Mouse (Mus musculus) urinary bladder, adult 2 months (tissue): ENCODE results near the gene Faap20. TPM values are rescaled to one million over a fixed set of nuclear protein-coding genes. Genes with fewer than 3 reads are reported as not detected.
"Not testable (repeated sequence)": the region's sequence is repeated elsewhere in the genome, so short reads cannot be mapped to it uniquely, and the experiment has no call there.

ENCODE experiments used
- DNase-seq: peaks from one replicate; pipeline ENCODE4 v3.0.0; 2022; ENCODE audit warnings: low spot score
- polyA plus RNA-seq: library from polyadenylated mRNA; depleted of rRNA; stranded (reverse); fragments of >200 nt; gene quantifications from 2 replicates; pipeline ENCODE4 v1.2.3, GENCODE M21; 2012

Gene Faap20
- polyA plus RNA-seq, 1 experiment, result 51.8 TPM

DNA sequence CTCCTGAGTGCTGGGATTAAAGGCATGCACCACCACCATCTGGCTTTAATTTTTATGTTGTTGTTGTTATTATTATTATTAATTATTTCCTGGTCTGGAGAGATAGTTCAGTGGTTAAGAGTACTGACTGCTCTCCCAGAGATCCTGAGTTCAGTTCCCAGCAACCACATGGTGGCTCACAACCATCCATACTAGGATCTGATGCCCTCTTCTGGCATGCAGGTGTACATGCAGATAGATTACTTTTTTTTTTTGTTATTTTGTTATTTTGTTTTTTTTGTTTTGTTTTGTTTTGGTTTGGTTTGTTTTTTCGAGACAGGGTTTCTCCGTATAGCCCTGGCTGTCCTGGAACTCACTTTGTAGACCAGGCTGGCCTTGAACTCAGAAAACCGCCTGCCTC, 1.5 kb upstream of the Faap20 start:
- not testable (repeated sequence) for DNase-seq

DNA sequence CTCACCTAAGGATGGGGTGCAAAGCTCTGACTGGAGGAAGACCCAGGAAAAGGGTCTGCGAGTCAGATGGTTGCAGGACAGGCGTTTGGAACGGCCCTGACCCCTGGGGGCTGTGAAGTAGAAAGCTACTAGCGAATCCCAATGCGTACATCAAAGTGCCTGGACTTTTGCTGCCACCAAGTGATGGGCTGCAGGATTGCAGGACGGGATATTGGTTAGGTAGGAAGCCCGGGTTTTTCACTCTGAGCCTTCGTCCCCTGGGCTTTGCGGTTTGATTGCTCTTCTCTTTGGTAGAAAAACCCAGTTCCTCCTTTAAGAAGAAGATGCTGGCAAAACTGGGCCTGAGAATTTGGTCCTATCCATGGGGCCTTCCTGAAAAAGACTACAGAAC, 350 bp upstream of the Faap20 start:
- DNase-seq, result peak; percentile 75

DNA sequence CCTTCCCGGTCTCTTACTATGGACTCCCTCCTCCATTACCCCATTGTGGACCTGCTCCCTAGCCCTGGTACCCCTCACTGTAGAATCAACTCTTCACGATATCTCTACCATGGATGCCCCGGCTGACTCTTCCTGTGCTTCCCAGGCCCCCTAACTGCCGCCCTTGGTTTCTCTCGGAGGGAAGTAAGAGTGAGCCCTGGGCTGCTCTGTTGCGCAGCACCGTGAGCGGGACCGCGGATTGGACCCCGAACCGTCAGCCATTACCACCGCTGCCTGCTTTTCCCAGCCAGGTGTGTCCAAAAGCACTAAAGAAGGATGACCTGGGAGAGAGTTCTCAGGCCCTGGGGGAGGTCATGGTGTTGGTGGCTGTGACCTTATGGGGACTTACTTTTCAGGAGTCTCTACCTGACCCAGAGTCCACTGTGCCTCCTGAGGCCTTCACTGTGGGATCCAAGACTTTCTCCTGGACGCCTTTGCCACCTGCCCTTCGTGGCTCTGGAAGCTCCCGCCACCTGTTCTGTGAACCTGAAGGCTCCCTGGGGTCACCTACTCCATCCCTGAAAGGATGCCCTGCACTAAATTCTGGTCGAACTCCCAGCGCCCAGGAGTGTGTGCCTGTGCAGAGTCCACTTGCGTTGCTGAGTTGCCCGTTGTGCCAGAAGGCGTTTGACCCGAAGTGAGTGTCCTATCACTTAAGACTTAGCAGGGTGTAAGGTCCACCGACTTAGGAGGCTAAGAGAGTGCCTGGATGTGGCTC, 937 bp downstream of the Faap20 start:
- DNase-seq, result peak; percentile 52

DNA sequence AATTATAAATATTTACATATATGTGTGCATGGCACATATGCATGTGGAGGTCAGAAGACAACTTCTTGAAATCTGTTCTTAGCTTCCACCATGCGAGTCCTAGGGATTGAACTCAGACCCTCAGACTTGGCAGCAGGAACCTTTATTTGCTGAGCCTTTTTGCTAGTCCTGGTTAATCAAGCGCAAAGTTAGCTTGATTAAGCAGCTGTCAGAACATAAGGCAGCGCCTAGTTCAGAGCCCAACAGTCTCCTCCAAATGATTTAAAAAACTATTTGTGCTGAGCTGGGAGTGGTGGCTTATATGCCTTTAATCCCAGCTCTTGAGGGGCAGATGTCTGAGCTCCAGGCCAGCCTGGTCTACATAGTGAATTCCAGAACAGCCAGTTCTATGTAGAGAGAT, 1.5 kb downstream of the Faap20 start:
- no peak for DNase-seq

DNA sequence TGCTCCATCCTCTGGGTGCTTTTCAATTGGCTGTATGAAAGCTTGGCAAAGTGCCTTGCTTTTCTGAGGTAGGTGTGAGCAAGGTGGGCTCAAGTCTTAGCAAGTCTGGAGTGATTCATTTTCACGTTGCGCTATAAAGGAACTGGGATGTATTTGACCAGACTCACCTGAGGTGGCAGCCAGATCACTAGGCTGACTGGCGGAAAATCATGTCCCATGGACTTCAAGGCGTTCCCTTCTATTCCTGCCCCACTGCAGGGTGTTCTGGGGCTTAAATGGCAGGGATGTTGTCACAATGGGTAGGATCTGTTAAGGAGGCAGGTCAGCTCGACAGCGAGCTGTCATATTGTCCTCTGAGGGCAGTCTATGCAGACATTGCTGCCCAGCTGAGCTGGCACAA, 2.7 kb downstream of the Faap20 start:
- no peak for DNase-seq

DNA sequence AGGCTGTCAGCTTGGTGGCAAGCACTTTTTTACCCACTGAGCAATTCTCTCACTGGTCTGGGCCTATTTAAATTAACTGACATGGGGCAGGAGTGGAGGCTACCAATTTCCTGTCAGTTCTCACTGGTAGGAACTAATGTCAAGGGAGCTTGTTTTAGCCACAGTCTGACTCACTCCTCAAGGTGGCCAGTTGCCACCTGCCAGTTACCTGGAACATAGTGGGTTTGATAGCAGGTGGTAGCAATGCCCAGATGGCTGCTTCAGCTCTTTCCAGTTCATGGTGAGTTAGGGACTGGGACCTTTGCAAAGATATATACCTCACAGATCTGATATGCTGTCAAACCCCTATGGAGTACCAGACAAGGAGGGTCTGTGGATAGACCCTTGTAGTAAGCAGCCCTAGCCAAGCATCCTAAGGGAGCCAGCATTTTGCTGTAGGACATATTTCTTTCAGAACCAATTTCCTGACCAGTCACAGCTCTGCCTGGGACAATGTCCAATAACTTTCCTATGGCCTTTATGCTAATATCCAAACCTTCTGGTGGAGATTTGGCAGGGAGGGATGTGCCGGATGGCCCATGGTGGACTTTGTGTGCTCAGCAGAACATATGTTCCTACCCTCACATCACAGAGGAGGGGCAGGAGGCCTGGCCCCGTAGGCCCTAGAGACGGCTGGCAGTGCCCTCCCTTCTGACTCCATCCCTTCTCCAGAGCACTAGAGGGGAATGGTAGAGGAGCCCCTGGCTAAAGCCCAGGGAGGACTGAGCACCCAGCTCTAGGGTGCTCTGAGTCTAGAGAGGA, 15.1 kb downstream of the Faap20 start:
- DNase-seq, result no peak

DNA sequence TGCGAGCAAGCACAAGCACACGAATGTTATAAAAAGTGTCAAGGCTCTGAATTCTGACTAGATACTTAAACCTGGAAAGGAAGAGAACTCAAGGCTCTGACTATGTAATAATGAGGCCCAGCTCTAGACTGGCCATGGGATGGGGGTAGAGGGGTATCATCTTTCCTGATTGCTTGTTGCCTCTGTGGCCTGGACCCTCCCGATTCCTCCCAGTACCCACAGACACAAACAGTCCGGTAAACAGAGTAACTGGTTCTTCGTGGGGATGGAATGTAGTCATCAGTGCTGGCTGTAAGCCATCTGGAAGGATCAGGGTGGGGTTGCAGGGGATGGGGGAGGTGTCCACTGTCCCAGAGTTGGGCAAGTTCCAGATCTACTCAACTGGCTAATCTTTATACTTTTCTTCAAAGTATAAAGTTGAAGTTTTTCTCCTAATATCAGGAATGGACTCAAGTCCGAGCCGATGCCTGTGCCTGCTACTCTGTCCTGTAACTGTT, 17.5 kb downstream of the Faap20 start:
- no peak for DNase-seq

DNA sequence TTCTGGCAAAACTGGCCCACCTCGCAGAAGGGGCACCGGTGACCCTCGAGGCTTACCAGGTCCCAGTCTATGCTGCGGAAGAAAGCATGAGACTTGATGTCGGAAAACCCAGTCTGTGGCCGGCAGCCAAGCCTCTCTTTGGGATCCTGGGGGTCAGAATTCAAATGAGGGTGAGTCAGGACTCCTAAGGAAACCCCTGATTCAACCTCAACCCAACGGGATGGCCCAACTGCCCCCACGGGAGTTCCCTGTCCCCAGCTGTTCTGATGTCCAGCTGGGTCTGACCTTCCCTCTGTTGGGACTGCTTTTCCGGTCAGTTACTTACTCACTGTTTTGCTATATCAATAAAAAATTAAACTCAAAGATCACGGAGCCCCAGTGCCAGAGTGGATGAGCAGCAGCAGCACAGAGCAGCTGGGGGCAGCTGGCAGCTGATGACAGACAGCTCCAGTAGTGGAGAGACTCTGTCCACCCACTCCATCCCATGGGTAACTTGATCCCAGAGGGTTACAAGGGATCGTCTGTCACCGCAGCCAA, 18.1 kb downstream of the Faap20 start:
- DNase-seq, result no peak

DNA sequence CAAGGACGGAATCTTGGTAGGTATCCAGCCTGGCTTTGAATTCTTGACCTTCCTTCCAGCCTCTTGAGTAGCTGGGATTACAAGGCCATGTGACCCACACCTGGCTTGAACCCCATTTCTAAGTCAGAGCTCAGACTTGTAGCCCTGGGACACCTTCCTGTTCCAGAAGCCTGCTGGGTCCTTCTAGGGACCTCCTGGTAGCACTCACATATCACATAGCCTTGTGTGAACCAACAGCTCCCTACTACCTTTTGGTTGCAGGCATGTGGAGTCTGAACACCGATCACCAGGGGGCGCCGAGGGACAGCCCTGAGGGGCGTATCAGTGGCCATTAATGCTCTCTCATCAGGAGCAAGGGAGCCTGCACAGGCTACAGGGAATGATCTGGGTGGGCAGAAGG, 18.8 kb downstream of the Faap20 start:
- peak; percentile 52 for DNase-seq

DNA sequence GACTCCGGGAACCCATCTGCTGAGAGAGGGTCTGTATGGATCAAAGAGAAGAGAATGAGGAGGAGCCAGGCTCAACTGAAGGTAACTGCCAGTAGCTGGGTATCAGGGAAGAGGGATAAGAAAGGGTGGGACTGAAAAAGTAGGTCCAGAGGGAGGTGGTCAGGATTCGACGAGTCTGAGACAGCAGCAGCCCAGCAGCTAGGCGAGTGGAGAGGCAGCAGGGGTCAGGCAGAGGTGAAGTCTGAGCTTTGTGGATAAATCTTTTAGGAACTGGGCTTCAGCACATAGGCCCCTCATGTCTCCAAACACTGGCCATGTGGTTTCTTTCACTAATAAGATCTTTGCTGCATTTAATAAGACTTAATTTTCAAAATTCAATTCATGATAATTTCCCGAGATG, 24.8 kb downstream of the Faap20 start:
- DNase-seq, result no peak

DNA sequence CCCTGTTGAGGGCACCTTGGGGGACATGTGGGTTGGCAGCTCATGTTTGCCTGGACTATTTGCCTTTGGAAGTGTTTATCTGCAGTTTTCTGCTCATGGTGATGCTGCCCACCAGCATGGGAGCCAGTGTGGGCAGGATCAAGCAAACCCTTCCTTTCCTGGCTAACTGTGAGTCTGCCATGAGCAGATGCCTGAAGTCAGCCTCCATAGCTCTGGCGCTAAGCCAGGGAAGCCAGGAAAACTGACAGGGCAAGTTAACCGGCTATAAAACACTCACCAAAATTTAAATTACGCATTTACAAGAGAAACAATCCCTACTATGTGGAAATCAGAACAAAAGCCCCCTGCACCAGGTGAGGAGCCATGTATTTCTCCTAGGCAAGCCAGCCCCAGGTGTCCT, 25.2 kb downstream of the Faap20 start:
- DNase-seq, result no peak

DNA sequence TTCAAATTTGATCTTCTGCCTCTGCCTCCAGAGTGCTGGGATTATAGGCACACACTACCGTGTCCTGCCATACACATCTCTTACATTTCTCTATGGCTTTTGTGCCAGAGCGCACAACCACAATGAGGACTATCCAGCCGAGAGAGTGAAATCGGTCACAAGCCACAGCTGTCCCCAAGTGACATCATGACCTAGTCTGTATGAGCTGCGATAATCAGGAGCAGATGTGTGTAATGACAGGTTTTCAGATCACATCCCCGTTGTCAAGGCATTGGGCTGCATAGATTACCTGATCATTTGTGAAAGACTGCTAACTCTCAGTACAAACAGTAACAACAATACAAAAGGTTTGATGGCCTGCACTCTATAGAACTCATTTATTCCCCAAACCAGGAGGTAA, 28.4 kb downstream of the Faap20 start:
- DNase-seq, result no peak

DNA sequence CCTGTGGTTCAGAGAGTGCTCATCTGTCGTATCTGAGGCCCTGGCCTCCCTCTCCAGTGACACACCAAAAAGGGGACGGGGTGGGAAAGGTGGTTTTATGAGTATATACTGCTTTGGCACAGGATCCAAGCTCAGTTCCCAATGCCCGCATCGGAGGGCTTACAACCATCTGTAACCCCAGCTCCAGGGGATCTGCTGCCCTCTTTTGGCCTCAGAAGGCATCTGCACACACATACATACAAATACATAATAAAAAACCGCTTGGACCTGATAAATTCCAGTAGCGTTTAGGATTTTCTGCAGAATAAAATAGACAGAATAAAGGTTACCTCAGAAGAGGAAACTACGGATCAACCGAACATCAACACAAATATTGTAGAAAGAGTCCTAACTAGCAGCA, 29.5 kb downstream of the Faap20 start:
- no peak for DNase-seq

DNA sequence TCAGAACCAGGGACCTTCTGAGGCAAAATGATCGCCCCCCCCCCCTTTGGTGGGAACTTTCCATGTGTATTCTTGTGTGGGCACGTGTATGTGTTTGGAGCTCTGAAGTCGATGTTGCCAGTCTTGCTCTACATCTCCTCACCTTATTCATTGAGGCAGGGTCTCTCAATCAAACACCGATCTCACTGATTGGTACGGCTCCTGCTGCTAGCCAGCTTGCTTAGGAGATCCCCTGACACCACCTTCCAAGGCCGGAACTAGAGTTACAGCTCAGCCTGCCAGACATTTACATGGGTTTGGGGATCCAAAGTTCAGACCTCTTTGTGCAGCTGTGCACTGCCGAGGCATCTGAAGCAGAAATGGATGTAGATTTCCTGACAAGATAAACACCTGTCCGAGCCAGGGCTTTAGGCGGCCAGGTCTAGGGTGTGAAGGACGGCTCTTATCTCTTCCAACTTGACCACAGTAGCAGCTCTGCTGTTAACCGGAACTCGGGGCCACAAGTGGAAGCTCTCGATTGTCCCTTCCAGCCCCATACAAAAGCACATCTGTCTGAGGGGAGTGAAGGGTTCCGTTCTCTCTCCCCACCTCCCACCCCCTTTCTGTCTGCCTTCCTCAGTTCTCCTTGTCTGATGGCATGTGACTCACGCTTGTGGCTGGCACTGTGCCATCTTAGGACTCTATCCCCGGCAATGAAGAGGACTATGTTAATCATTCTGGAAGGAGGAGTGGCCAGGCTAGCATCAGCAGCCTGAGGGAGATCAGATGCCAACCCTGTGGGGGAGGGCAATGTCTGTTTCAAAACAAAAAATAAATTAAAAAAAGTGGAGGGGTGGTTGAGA, 30.5 kb downstream of the Faap20 start:
- DNase-seq, result no peak

DNA sequence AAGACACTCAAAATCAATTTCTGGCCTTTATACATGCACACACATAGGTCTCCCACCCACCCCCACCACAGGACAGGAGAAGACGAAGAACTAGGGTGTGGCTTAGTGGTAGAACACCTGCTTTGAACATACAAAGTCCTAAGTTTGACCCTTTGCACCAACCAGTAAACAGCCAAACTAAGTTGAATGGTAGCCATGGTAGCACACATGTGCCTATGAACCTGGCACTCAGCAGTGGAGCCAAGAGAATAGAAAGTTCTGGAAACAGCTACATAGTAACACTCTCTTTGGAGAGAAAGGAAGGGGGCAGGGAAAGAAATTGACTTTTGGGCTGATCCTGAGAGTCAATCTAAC, 31.1 kb downstream of the Faap20 start:
- no peak for DNase-seq

DNA sequence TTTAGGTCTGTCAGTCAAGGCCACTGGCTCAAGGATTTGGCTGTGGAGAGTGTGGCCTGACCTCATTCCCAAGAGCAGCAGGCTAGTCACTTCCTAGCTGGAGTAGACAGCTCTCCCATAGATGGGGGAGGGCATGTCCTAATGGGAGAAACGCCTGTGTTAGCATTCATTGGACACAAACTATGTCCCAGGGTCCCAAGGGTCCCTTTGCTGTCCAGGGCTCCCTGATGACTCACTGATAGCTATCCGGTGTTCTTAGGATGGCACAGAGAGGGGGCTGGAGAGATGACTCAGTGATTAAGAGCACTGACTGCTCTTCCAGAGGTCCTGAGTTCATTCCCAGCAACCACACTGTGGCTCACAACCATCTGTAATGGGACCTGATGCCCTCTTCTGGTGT, 31.6 kb downstream of the Faap20 start:
- no peak for DNase-seq

DNA sequence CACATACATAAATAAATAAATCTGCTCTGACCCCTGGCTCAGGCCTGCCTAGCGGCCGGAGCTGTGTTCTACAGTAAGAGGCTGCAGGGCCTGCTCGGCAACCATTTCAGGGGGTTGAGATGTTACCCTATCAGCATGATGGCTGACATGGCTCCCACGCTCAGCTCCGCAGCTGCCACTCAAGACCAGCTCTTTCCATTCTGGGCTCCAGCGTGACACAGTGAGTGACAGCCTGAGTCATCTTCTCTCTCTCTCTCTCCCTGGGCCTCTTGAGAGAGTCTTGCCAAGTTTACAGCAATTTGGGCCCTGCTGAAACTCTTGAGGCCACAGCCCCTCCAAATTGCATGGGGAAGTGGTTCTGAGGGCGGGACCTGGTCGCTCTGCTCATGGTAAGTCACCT, 32.0 kb downstream of the Faap20 start:
- no peak for DNase-seq

DNA sequence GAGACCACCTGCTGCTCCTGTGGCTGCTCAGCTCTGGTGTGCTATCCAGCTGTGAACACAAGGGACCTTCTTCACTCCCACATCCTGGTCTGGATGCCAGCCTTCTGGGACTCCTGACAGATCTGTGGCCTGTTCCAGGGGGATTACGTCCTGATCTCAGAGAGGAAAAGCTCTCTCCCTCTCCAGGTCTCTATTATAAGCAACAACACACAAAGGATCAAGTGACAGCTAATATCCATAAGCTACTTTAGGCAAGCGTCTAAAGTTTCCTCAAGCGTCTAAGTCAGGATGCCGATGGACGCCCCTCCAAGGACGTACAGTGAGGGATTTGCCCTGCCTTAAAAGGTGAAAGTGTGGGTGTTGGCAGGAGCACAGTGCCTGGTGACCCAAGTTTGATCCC, 32.6 kb downstream of the Faap20 start:
- no peak for DNase-seq

DNA sequence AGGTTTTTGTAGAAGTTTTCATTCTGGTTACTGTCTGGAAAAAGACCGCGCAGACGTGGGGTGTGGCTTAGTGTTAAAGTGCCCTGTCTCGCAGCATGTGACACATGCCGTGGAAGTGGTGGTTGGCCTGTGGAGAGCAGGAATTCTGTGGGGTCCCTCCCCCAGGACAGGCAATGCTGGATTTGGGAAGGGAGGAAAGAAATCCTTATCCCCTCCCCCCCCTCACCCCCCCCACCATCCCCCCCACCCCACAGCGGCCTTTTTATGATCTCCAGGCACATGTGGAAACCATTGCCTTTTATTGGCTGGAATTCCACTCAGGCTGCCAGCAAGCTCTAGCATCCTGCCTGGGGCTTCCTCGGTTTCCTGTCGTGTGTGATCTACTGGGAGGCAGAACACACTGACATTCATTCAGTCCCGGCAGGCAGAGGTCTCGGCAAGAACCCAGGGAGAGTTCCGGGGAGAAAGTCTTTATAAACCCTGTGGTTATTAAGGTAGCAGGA, 33.5 kb downstream of the Faap20 start:
- no peak for DNase-seq

DNA sequence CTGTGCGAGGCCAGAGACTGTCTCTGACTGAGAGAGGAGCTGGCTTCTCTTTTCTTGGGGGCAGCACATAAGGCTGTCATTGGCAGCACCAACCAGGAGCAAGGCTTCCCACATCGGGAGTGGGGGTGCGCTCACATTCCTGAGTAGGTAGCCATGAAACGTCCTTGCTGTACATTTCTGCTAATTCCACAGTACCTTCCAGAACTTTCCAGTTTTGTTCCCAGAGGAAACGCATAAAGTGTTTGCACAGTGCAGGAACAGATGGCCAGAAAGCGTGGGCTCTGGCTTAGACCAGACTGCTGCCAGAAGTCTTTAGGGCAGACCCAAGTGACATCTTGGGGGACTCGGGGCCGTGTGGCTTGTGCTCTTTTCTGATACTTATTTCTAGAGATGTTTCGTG, 34.0 kb downstream of the Faap20 start:
- DNase-seq, result no peak

DNA sequence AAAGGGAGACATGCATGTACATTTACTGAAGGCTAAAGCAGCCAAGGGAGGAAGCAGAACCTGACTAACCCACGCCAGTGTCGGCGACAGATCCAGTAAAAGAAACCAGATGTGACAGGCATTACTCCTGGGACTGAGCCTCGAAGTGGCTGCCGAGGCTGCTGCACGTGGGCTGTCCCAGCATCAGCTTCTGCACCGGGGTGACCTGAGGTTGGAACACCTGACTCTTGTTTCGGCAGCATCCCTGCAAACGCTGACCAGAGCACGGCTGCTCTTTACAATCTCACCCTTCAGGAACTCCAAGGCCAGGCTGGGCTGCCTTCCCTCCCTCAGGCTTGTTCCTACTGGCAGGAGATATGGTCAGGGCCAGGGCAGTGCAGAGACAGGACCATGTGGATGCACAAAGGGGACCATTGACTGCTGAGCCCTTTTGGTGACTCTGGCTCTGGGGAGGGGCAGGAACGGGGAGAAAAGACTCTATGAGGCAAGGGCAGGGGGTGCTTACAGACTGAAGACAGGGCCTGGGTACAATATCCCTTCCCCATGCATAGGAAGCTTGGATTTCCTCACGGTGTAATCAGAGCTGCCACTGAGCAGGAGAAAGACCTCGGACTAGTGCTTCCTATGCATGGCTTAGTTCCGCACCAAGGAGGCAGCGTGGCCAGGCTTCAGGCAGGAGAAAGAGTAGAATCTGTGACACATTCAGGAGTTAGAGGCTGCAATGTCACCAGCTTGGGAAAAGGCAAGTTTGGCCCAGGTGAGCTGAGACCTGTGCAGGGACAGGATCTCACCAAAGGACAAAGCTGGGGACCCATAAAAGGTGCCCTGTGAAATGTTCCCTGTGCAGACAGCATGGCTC, 35.1 kb downstream of the Faap20 start:
- DNase-seq, result no peak
